Mouse (Mus musculus) stomach, postnatal 0 days (tissue): ENCODE results near the gene Efna5.

Experiments used
- CTCF ChIP-seq: IDR thresholded peaks from 2 replicates; pipeline ENCODE4 v1.5.1; 2016; ENCODE audit warnings: antibody characterized with exemption, low read depth, mild to moderate bottlenecking, moderate library complexity
- EP300 ChIP-seq: optimal IDR thresholded peaks from 2 replicates; pipeline ENCODE3; 2016; ENCODE audit warnings: antibody characterized with exemption

DNA sequence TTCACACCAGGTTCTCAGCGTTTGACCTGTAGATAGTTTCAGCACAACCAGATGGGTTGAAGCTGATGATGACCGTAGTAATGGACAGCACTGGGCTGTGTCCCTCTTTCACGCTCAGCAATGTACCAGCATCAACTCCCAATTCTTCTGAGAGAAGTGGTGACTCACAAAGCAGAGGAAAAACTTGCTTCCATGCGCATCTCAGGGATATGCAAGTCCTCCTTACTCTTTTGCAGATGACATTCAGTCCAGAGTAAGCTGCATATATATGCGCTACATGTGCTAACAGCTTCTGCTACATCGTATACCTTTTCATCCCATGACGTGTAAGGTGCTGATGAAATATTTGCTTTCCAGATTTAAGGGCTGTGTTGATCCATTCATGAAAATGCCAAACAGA is 224.1 kb downstream of the Efna5 start:
- TF ChIP-seq CTCF (no peak), EP300 (no peak)
